Mouse (Mus musculus) CH12.LX (cell line): ENCODE measurements around the gene Gon7. TPM values are rescaled to one million over a fixed set of nuclear protein-coding genes. Genes with fewer than 3 reads are reported as not detected.

Experiments
- DNase-seq: peaks from one replicate; pipeline ENCODE4 v3.0.0-alpha.2; 2013; ENCODE audit errors: extremely low read depth
- H3K27ac ChIP-seq: 2 replicates; pipeline ENCODE4 v1.5.1; 2012; ENCODE audit warnings: low read depth, mild to moderate bottlenecking, control low read depth, moderate library complexity; ENCODE audit not compliant: insufficient read depth
- H3K27me3 ChIP-seq: replicated peaks from 2 replicates; pipeline ENCODE3; 2012; ENCODE audit warnings: inconsistent platforms
- H3K36me3 ChIP-seq, 2 experiments: replicated peaks in 1 of 2; 2 replicates each; pipeline versions ENCODE3 to v1.6.1; 2012; ENCODE audit warnings: inconsistent platforms in 1 of 2, low read length in 1 of 2, mild to moderate bottlenecking in 1 of 2, mixed read lengths in 1 of 2, moderate library complexity in 1 of 2; ENCODE audit not compliant: control insufficient read depth in 1 of 2, insufficient read depth in 1 of 2
- H3K4me1 ChIP-seq, 2 experiments: 2 replicates each; pipeline ENCODE4 v1.6.1; 2012; ENCODE audit warnings: inconsistent platforms in 1 of 2, moderate library complexity in 1 of 2; ENCODE audit not compliant: insufficient read depth in 2 of 2, control insufficient read depth in 1 of 2
- H3K4me2 ChIP-seq: 2 replicates; pipeline ENCODE4 v1.6.1; 2012; ENCODE audit warnings: low read depth, mild to moderate bottlenecking, control low read depth; ENCODE audit not compliant: poor library complexity, insufficient read depth, severe bottlenecking
- H3K4me3 ChIP-seq, 3 experiments: fragments of 150-350 bp in 1 of 3; sonication (generic) in 1 of 3; replicated peaks in 1 of 3; 2 replicates each; pipeline versions ENCODE3 to v1.5.1; 2011 to 2012; ENCODE audit warnings: low read depth in 2 of 3, low read length in 2 of 3, mild to moderate bottlenecking in 2 of 3, moderate library complexity in 2 of 3, control low read depth in 1 of 3, improper control_type of control experiment in 1 of 3, inconsistent platforms in 1 of 3, mixed read lengths in 1 of 3; ENCODE audit not compliant: poor library complexity in 1 of 3
- H3K79me2 ChIP-seq: replicated peaks from 2 replicates; pipeline ENCODE4 v1.6.1; 2012; ENCODE audit warnings: mild to moderate bottlenecking, moderate library complexity; ENCODE audit not compliant: control insufficient read depth, poor library complexity, insufficient read depth, severe bottlenecking; ENCODE audit errors: extremely low read depth
- H3K9ac ChIP-seq: 2 replicates; pipeline ENCODE4 v1.6.1; 2012; ENCODE audit warnings: low read depth, mild to moderate bottlenecking, control low read depth, moderate library complexity; ENCODE audit not compliant: insufficient read depth
- H3K9me3 ChIP-seq: replicated peaks from 2 replicates; pipeline ENCODE3; 2012; ENCODE audit warnings: low read length, inconsistent platforms, mixed read lengths
- CHD1 ChIP-seq: IDR thresholded peaks from 2 replicates; pipeline ENCODE4 v1.6.1; 2012; ENCODE audit warnings: low read depth, low read length, improper control_type of control experiment, inconsistent platforms
- CTCF ChIP-seq, 2 experiments: IDR thresholded peaks in 1 of 2; conservative IDR thresholded peaks in 1 of 2; 2 replicates each; pipeline ENCODE4 v1.5.1; 2011 to 2012; ENCODE audit warnings: low read depth in 2 of 2, low read length in 2 of 2, improper control_type of control experiment in 1 of 2, inconsistent platforms in 1 of 2, mild to moderate bottlenecking in 1 of 2, moderate library complexity in 1 of 2
- EP300 ChIP-seq: IDR thresholded peaks from 2 replicates; pipeline ENCODE4 v1.6.1; 2011; ENCODE audit warnings: low read length, improper control_type of control experiment
- ETS1 ChIP-seq: conservative IDR thresholded peaks from 2 replicates; pipeline ENCODE4 v1.6.1; 2012; ENCODE audit warnings: low read depth, mild to moderate bottlenecking, inconsistent platforms, low read length, improper control_type of control experiment, moderate library complexity
- HCFC1 ChIP-seq: IDR thresholded peaks from 2 replicates; pipeline ENCODE4 v1.6.1; 2012; ENCODE audit warnings: low read depth, mild to moderate bottlenecking, inconsistent platforms, low read length, improper control_type of control experiment
- JUND ChIP-seq: conservative IDR thresholded peaks from 2 replicates; pipeline ENCODE4 v1.6.1; 2011; ENCODE audit warnings: low read depth, low read length, improper control_type of control experiment
- MAFK ChIP-seq: IDR thresholded peaks from 2 replicates; pipeline ENCODE4 v1.6.1; 2011; ENCODE audit warnings: low read length, improper control_type of control experiment; ENCODE audit not compliant: insufficient replicate concordance
- MXI1 ChIP-seq: IDR thresholded peaks from 2 replicates; pipeline ENCODE4 v1.6.1; 2011; ENCODE audit warnings: mild to moderate bottlenecking, low read depth, low read length, improper control_type of control experiment
- PAX5 ChIP-seq: IDR thresholded peaks from 2 replicates; pipeline ENCODE4 v1.6.1; 2012; ENCODE audit warnings: low read length, inconsistent platforms, mixed read lengths
- RAD21 ChIP-seq: IDR thresholded peaks from 2 replicates; pipeline ENCODE4 v1.6.1; 2011; ENCODE audit warnings: low read depth, mild to moderate bottlenecking, low read length, improper control_type of control experiment, moderate library complexity
- ZMIZ1 ChIP-seq: IDR thresholded peaks from 2 replicates; pipeline ENCODE4 v1.6.1; 2012; ENCODE audit warnings: low read depth, mild to moderate bottlenecking, inconsistent platforms, low read length, improper control_type of control experiment
- ZNF384 ChIP-seq: IDR thresholded peaks from 2 replicates; pipeline ENCODE4 v1.6.1; 2012; ENCODE audit warnings: low read depth, low read length, improper control_type of control experiment, inconsistent platforms
- dilution Hi-C: fragments of 300-500 bp; cut with MboI; formaldehyde crosslinking; loops from 2 replicates; pipeline ENCODE4 v1.14.3; 2020; ENCODE audit warnings: low sequenced_read_pairs; ENCODE audit not compliant: extremely low pct_unique_long_range_greater_than_20kb, extremely low pct_ligation_motif_present
- in situ Hi-C: fragments of 300-500 bp; cut with MboI; formaldehyde crosslinking; loops from 3 replicates; pipeline ENCODE4 v1.14.3; 2019; ENCODE audit warnings: low sequenced_read_pairs, low pct_ligation_motif_present, low pct_unique_long_range_greater_than_20kb, mixed read lengths
- polyA plus RNA-seq: library from polyadenylated mRNA; unstranded; fragments of >175 nt; gene quantifications from 2 replicates; pipeline ENCODE4 v1.2.1, GENCODE M21; 2012; ENCODE audit warnings: low read depth; ENCODE audit not compliant: insufficient read length
- total RNA-seq, 2 experiments: library from RNA; depleted of rRNA; stranded (reverse); fragments of 300-350 nt in 1 of 2; fragments of >200 nt in 1 of 2; gene quantifications; 2 replicates each; pipeline ENCODE4 v1.2.3; 2012 to 2014

The Gon7 gene
- total and polyA plus RNA-seq, 3 experiments: 20.9 to 30.0 (median 21.1) TPM

- peaks cover 2% of the 10 kb centered on the region for H3K9me3 ChIP-seq
- peaks cover 74 to 94% of the 10 kb centered on the region in 2 experiments for H3K36me3 ChIP-seq
- peaks cover 0 to 3% of the 10 kb centered on the region in 2 experiments; a peak in 1 of 4 replicates for H3K4me1 ChIP-seq
- H3K9ac ChIP-seq: no peak overlapping the region
- in situ Hi-C loops: no loop called here
- DNase-seq: no peak
- no peak overlapping the region for H3K27ac ChIP-seq
- no peak overlapping the region for H3K4me3 ChIP-seq
- TF ChIP-seq MXI1 (no peak), MAFK (peak; percentile 21; the same call in 1 of the 2 replicates), RAD21 (no peak)
- H3K79me2 ChIP-seq: no peaks in the 10 kb centered on the region
- dilution Hi-C loops: no loop called here
- H3K4me2 ChIP-seq: no peak overlapping the region
- no peaks in the 10 kb centered on the region for H3K27me3 ChIP-seq
These were observed 14.0 kb upstream of the Gon7 start for GRCm38 (mm10) chr12:102771601-102772000.

- in situ Hi-C loops: no loop called here
- Histone ChIP-seq H3K27ac (no peak overlapping the region), H3K4me3 (no peak overlapping the region), H3K9ac (no peak overlapping the region), H3K36me3 (peaks cover 63 to 92% of the 10 kb centered on the region in 2 experiments), H3K9me3 (peaks cover 2% of the 10 kb centered on the region), H3K27me3 (no peaks in the 10 kb centered on the region), H3K79me2 (no peaks in the 10 kb centered on the region; the same call in 1 of the 2 replicates), H3K4me1 (peaks cover 2 to 25% of the 10 kb centered on the region in 2 experiments; a peak in 3 of 4 replicates), H3K4me2 (no peak overlapping the region)
- DNase-seq: no peak
- no peak for TF ChIP-seq ZNF384
- TF ChIP-seq CHD1: no peak
- no peak for TF ChIP-seq EP300
- peak; percentile 57 for TF ChIP-seq RAD21
- TF ChIP-seq MXI1: no peak
- no peak for TF ChIP-seq HCFC1
- TF ChIP-seq ZMIZ1: no peak
- TF ChIP-seq CTCF (conservative IDR thresholded peaks at IDR 0.05 in 1 of 2, IDR thresholded peaks at IDR 0.05 in 1 of 2; ENCODE audit: low read depth in 2 of 2, low read length in 2 of 2): peak in 1 of 2 experiments; percentile 60; a peak in 2 of 4 replicates
- dilution Hi-C loops: no loop called here
These were observed 11.4 kb upstream of the Gon7 start for GRCm38 (mm10) chr12:102769000-102769399.

- H3K79me2 ChIP-seq: peaks cover 28% of the 10 kb centered on the region
- no peak overlapping the region for H3K4me3 ChIP-seq
- no peak for TF ChIP-seq JUND
- TF ChIP-seq ETS1: no peak
- no peak for TF ChIP-seq PAX5
- no peak for DNase-seq
- dilution Hi-C loops (no loop called here), in situ Hi-C loops (no loop called here)
- H3K27ac ChIP-seq: no peak overlapping the region
- H3K27me3 ChIP-seq: no peaks in the 10 kb centered on the region
- peaks cover 6 to 60% of the 10 kb centered on the region in 2 experiments; a peak in 3 of 4 replicates for H3K4me1 ChIP-seq
- no peak overlapping the region for H3K4me2 ChIP-seq
- H3K9me3 ChIP-seq: no peaks in the 10 kb centered on the region
- peaks cover 31 to 63% of the 10 kb centered on the region in 2 experiments for H3K36me3 ChIP-seq
- no peak overlapping the region for H3K9ac ChIP-seq
These were observed 6.1 kb upstream of the Gon7 start for GRCm38 (mm10) chr12:102763696-102764095.
